Mouse (Mus musculus) cerebellum, adult 11 months (tissue): ENCODE data around the gene Hook2.

Experiments
- DNase-seq: peaks from one replicate; pipeline ENCODE4 v3.0.0; 2022

Gene Hook2

DNA sequence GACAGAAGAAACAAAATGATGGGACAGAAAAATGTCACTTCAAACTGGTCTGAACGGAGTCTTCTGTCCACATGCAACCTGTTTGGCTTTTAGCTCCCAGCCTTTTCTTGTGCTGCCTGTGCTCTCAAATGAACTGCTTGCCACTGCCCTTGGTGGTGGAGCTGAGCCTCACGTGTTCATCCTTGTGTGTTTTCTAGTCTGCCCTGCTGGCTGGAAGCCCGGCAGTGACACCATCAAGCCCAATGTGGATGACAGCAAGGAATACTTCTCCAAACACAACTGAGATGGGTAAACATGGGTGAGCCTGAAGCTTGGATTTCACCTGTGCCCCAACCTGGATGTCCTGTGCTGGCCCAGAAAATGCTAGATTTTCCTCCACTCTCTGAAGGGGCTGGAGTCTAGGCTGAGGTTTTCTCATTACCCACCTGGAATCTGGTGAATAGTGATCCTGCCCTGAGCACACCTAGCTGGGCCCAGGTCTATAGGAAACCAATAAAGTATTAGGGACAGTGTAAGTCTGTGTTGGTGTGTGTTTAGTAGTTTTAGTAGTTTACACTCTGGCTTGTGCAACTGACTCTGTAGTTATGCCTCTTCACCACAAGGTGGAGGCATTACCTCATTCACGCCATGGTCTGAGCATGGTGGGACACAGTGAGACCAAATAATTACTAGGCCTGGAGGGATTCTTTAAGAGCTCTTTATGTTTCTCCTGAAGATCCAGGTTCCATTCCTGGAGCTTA is 16.4 kb upstream of the Hook2 start:
- DNase-seq, result no peak

DNA sequence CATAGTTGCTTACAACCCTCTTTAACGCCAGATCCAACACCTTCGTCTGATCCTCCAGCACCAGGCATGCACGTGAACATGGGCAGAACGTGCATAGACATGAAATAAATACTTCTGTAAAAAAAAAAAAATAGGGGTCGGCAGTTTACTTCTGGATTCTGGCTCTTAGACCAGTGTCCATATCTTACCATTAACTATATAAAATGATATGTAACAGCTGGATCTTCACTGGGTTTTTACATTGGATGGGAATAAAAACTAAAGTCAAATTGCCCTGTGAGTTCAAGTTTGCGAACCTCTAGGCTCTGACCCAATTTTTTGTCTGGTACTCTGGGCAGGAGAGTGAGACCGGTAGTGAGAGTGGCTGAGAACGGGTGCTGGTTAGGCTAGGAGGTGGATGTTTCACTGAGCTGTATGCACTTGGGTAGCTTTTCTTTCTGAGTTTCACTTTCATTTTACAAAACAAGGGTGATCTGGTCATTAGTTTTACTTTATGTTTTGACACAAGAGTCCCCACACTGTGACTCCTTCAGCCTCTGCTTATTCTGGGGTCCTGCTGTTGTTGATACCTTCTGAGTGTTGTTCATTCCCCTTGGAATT is 15.8 kb upstream of the Hook2 start:
- DNase-seq, result no peak

DNA sequence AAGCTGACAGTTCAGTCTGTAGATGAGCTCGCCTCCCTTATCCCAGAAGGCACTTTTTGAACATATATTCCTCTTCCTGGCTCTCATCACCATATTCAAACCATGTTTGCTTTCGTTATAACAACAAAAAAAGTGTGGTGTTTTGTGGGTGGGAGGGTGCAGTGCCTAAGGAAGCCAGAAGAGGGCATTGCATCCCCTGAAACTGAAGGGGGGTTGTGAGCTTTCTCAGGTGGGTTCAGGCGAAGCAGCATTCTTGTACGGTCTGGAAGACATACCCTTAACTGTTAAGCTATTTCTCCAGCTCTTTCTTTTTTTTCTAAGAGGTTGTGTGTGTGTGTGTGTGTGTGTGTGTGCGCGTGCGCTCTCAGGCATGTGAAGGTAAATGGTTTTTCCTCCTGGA is 15.0 kb upstream of the Hook2 start:
- no peak for DNase-seq

DNA sequence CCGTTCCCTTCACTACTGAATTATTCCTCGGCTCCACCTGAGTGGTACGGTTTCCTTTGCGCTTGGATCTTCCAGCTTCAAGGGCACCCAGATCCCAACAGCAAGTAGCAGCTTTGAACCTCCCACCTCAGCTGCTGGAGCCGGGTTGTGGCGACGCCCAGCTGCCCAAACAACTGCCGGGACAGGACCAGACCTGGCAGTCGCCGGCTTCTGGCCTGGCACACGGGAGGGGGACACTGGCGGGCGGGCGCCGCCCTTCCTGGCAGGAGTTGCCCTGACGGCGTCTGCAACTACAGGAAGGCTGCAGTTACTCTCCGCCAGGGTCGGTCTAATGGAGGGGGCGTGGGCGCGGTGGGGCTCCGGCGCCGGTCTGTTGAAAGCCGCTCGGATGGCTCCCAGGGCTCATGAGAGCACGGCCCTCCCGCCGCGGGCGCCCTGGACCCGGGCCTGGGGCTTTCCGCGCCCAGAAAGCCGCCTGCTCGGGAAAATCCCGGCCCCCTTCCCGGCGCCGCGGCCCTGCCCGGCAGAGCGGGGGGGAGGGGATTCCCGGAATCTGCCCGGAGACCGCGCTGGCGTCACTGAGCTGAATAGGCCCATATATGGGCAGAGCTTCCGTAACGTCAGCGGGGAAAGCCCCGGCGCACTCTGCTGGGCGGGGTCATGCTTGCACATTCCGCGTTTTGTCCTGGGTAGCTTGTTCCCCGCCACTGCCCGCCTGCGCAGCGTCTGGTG is 14.2 kb upstream of the Hook2 start:
- peak; percentile 93 for DNase-seq

DNA sequence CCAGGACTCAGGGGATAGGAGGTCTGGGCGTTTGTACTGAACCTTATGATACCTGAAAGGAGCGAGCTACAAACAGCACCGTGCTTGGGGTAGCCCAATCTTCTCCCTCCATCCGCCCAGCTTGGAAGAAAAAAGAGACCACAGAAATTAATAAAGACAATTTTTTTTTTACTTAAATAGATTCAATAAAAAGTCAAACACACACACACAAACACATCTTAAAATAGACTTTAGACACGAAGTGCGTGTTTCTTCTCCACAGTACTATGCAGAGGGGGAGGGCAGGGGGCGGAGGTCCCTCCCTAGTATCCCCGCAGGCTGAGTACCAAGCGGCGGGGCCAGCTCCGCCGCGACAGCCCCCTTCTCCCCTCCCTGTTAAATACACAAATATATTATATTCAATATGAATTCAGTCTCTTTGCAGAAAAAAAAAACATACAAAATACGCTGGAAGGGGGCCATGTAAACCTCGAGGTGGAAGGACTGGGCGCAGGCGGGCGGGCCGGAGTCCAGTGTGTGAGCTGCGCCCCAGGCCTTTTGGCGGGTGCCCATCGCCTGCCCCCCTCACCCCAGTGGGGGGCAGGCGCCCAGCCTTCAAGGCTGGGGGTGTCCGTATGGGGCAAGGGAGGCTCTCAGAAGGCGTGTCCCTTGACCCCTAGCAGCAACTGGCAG is 13.5 kb upstream of the Hook2 start:
- DNase-seq, result peak; percentile 51

DNA sequence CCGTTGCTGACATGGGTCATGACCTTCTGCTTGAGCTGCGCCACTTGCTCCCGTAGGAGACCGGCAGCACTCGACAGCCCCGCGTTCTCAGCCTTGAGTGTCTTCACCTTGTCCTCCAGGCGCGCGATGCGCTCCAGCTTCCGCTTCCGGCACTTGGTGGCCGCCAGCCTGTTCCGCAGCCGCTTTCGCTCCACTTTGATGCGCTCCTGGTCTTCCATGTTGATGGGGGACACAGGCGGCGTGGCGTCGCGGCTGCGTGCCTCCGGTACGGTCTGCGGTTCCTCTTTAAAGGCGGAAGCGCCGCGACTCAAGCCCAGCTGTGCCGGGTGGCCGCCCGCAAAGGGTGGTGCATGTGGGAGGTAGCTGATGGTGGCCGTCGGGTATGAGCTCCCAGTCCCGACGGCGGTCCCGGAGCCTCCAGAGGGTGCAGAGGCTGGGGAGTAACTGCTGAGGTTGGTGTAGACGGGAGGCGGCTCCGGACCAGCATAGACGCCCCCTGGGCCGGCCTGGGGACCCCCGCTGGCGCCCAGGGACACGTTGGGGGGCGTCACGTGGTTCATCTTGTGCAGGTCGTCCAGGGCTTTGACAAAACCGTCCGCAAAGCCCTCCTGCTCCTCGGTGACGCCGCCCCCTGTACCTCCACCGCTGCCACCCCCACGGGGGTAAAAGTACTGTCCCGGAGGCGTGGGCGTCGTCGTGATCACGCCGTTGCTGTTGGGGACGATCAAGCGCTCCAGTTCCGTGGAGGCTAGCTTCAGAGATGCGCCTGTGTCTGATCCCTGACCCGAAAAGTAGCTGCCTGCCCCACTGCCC is 12.8 kb upstream of the Hook2 start:
- DNase-seq, result peak; percentile 55

DNA sequence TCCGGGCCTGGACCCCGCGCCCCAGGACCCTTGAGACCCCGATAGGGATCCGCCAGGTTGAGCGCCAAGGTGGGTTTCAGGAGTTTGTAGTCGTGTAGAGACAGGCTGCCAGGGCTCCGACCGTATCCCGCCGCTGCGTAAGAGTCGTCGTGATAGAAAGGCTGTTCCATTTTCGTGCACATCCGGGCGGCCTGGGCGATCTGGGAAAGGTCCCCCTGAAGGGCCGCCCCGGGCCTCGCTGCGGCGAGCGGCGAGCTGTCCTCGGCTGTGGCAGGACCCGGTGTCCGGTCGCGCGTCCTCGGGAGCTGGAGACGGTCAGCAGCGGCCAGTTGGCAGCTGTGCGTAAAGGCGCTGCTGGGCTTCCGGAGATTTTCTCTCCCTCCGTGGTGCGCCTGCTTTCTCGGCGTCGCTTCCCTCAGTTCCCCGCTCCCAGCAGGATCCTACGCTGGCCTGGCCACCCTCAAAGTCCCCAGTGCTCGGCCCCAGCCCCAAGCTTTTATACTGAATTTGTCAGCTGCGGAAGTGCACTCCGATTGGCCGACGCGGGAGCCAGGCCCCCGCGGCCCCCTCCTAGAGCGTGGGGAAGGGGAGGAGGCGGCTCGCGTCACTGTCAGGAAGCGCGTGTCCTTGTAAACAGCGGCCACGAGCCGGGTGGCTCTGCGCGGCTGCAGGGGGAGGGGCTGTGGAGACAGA is 12.0 kb upstream of the Hook2 start, which contains the start of gene Junb:
TSS of gene Junb (minus strand) at position 471 of the 693 bp plus-strand sequence.
- peak; percentile 87 for DNase-seq

DNA sequence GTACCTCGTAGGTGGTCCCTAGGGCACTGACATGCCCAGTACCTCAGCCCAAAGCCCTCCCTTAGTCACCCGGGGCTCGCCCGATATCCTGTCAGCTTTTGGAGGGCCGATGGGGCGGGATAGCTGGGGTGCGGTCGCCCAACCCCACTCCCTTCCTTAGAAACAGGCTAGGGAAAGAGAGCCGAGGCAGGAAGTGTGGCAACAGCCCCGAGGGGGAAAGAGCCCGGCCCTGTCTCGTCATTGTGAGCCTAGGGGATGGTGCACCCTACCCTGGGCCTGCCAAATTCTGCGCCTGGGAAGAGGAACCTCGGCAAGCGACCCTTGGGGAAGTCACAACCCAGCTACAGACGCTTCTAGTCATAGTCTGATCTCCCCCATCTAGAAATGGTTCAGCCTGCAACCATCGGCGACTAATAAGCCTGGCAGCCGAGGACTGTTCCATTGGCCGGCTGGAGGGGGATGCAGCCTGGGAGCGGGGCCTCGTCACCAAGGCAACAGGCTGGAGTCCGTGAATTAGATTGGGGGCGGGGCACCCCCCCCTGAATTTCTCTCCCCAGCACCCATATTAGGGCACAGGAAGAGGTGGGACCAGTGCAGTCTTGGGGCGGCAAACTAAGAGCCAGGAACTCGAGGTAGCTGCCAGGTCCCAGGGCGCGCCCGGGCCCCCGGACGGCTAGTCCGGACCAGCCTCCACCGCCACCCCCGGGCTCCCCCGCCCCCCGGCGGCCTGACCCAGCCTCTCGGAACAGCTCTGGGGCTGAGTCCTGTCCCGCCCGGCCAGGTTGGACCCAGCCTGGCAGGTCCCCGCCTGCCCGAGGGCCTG is 10.6 kb upstream of the Hook2 start:
- peak; percentile 85 for DNase-seq

DNA sequence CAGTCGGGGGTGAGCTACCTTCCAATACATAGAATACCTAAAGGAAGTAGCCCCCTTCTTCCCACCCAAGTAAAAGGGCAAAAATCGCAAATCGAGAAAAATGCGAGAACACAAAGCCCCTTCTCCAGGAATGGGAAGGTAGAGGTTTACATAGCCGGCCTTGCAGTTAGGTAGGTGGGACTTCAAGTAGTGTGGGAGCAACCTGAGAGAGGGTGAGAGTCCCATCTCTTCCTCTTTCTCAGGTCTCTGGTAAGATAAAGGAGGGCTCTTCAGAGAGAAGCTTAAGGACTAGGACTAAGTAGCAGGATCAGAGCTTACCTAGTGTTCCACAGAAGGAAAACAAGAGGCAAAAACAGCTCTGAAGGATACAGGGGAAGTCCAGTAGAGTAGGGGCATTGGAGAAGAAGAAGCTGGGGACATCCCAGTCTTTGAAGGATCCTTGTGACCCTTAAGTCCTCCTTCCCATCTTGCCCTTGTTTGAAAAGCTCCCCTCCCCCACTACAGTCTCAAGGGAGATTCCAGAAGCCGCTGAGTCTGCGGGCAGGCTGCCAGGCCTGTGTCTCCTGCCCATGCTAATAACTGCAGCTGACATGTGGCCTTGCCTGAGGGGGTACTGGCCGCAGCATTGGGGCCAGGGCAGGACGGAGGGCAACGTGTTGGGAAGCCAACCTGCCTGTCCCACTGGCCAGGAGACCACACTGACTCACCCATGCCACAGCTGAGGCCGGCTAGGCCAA is 9.6 kb upstream of the Hook2 start:
- peak; percentile 59 for DNase-seq

DNA sequence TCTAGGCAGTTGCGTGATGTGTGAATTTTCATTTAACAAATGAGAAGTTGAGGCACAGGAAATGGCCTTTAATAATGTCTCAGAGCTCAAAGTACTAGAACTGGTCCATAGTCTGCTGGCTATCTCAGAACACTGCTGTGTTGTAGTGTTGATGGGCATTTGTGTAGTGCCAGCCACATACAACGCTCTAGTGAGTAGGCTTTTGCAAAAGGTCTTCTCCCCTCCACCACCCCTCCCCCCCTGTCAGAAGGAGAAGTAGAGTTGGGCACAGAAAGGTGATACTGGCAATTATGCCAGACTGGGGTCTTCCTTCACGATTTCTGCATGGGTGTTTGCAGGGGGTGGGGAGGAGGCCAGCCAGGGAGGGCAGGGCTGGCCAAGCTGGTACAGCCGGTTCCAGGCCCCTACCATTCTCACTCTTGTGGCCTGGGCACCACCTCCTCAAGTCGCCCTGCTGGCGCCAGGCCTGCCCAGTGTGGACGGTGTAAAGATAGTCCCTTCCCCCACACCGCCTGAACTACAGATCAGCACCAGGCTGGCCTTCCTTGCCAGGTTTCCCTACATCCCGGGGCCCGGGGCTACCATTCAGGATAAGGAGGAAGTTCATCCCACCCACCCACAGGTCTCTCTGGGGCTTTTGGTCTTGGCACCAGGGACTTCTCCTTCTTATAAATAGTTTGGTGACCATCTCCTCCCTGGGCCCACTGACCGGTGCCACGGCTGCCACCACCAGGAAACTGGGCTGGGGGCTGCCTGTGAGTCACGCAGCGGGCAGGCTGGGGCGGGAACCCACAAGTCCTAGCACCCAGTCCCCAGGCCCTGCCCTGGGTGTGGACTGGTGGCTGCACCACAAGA is 8.5 kb upstream of the Hook2 start:
- no peak for DNase-seq

DNA sequence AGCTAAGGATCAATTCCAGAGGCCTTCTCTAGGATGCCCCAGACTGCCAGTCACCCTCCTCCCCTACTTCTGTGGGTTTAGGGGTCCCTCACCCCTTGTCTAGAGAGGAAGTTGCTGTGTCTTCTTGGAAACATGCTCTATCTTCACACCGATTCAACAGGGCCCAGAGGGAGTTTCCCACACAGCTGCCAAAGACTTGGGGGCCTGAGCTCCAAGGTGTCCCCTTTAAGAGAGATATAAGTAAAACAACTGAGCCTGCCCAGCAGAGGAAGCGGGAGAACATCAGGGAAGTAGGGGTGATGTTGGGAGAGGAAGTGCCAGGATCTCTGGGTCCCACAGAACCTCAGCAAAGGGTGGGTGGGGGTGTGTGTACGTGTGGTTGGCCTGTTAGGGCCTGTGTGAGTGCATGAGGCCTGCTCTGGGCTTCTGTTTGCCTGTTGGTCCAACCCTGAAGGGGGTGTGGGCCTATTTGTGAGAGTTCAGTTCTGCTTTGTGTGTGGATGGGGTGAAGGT is 7.8 kb upstream of the Hook2 start:
- DNase-seq, result no peak

DNA sequence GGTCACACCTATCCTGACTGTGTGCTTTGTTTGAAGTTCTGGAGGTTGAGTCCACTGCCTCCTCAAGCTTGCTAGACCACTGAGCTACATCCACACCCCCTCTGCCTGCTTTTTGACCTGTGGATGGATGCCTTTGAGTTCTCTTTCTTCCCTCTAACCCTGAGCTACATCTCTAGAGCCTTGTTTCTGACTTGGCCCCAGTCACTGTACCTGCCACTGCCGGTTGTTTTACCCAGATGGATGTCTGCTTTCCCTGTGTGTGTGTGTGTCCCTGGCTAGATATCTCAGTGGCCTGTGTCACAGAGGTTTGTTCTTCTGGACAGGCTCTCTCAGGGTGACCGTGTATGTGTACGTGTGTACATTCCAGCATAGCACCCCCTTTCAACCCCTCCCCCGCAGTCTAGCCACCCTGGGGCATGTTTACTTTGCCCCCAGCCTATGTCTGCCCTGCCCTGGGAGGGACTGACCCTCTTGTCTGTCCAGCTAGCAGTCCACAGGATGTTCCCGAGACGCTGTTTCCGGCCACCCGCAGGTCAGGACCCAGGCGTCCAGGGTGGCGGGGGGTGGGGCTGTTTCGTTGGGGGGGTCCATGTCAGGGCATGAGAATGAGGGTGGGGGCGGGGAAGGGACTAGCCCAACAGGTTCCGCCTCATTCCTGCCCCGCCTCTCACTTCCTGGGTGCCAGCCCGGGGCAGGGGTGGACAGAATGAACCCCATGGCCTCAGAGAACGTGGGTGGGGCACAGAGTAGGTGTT is 5.9 kb upstream of the Hook2 start:
- no peak for DNase-seq

DNA sequence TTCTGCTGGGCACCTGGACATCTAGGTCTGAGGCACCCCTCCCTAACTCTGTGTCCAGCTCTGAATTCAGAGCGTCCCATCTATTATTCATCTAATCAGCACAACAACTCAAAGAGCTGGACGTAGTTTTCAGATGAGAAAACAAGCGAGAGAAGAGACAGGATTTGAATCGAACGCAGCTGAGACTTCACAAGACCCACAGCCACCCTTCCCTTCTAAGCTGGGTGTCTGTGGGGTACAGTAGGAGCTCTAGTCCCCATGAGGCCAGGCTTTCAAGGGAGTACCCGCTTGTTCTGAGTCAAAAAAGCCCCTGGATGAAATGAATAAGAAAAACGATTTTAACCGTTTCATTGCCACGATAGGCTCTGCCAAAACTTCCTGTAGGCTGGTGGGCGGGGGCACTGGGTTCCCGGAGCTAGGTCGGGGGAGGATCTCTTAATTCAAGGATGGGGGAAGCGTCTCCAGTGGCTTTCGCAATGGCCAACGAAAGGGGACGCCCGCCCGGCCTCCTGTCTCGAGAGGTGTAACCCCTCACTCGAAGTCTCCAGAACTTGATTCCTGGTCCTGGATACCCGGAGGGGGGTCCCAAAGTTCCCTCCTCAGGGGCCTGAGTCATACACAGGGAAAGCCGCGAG is 5.2 kb upstream of the Hook2 start:
- DNase-seq, result no peak

DNA sequence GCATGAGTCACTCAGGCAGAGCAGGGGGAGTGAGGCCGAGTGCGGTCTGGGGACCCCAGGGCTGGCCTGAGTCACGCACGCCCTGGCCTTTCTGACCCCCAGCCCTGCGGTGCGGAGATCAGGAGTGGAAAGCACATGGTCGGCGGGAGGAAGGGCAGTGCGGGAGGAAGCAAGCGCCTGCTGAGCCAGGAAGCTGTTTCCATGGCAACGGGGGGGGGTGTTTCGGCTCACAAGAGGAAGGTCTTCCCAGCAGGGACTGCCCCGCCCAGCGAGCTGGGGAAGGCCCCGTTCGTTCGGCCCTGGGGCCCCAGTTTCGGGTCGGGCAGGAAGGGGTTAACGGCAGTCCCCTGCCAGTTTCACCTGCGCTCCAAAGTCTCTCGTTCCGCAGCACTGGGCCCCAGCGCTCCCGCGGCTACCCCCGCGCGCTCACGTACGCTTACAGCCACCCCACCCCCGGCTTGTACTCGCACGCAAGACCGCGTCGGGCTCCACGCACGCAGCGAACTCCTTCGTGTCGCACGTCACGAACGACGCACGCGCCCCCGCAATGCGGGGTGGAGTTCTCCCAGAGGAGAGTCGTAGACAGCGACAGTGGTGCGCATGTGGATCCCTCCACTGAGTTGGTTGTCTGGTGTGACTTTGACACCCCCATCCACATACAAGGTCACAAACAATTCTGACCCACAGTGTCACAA is 4.6 kb upstream of the Hook2 start:
- DNase-seq, result peak; percentile 89

DNA sequence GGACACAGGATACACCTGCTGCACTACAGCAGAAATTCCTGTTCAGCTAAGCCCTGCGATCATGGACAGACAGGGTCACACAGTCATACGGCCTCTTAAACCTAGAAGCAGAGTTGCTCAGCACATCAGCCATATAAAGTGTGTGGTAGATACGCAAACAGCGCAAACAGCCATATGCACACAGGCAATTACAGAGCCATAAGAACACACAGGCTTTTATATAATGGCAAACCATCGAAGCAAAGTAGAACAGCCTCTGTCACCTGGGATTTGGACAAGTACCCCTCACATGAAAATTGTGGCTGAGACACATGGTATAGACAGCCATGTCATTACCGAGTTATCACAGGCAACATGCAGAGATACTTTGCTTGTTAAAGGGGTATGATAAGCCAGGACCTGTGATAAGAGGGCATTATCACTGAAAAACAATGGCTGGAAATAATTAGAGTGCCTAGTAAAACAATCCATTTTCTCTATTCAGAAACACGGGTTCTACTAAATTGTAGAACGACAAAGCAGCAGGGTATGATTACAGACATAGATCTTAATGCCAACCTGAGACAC is 3.9 kb upstream of the Hook2 start:
- DNase-seq, result no peak

DNA sequence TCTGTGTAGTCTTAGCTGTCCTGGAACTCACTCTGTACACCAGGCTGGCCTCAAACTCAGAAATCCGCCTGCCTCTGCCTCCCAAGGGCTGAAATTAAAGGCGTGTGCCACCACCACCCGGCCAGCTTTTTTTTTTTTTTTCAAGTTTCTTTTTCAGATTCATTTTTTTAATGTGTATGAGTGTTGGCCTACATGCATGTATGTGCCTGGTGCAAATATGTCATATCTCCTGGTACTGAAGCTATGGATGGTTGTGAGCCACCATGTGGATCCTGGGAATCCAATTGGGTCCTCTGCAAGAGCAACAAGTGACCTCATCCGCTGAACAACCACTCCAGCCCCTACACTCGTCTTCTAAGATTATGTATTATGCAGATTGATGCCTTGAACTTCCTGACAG is 3.0 kb upstream of the Hook2 start:
- no peak for DNase-seq

DNA sequence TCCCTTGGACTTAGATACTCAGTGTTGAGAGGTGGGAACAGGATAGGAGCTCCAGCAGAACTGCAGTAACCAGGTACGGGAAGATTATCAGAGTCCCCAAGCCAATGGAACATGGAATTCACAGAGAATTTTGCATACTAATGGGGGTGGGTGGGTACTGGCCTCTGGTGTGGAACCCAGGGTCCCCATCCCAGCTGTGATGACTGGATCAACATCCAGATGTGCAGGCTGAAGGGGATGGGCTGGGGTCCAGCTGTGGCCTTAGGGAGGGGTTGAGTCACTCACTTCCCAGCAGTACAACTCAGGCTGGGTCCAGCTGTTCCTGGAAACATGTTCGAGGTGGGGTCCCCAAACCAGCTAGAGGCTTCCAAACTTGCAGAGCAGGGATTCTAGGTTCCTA is 2.5 kb upstream of the Hook2 start:
- DNase-seq, result no peak
